Mouse (Mus musculus): ENCODE data around the gene Cox4i1. TPM values are rescaled to one million over a fixed set of nuclear protein-coding genes. Genes with fewer than 3 reads are reported as not detected.

Cox4i1 gene
- polyA plus RNA-seq, 1 experiment from 2014 or later: 1,066 TPM

DNA sequence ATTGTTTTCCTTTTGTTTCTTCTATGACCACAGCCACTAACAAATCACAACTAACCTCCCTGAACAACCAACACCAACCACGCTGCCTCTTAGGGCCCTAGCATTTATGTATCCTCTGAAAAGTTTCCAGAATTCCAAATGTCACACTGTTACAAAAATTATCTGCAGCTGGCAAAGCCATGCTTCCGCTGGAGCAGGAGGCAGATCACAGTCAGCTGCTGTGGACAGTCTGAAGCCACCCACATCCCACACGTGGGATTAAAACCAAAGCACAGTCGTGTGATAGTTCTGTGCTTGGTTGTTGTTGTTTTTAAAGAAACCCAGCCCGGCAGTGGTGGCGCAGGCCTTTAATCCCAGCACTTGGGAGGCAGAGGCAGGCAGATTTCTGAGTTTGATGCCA lies 31.1 kb downstream of the Cox4i1 start:
- Histone ChIP-seq H3K4me3 (replicated peaks) (no peak overlapping the region), H3K9ac (replicated peaks) (no peak overlapping the region), H3K27me3 (no peaks in the 10 kb centered on the region), H3K4me1 (replicated peaks) (peaks cover 8% of the 10 kb centered on the region; the same call in 1 of the 2 replicates), H3K9me3 (no peaks in the 10 kb centered on the region), H3K27ac (no peak overlapping the region), H3K36me3 (no peaks in the 10 kb centered on the region), H3K4me2 (replicated peaks) (no peak overlapping the region)
- ATAC-seq: no peak
- WGBS: 83% methylated on average over 6 of the region's 6 CpGs

DNA sequence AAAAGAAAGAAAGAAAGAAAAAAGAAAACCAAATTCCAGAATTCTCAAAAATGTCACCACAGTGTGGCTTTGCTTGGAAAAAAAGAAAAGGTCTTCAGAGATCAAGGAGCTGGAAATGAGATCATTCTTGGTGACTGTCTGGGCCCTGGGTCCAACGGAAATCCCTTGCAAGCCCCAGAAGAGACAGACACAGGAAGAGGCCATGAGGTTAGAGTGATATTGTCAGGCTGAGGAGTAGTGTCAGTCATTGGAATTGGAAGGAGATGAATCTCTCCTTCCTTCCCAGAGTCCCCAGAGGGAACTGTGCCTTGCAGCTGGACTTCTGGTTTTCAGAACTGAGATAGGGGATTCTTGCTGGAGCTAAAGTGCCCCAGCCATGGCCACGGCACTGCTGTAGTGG lies 31.5 kb downstream of the Cox4i1 start:
- ATAC-seq: no peak
- Histone ChIP-seq H3K27me3 (no peaks in the 10 kb centered on the region), H3K9me3 (no peaks in the 10 kb centered on the region), H3K27ac (no peak overlapping the region), H3K4me2 (replicated peaks) (no peak overlapping the region), H3K4me1 (replicated peaks) (peaks cover 8% of the 10 kb centered on the region; the same call in 1 of the 2 replicates), H3K36me3 (no peaks in the 10 kb centered on the region), H3K9ac (replicated peaks) (no peak overlapping the region), H3K4me3 (replicated peaks) (no peak overlapping the region)
- WGBS: 87% methylated on average over 2 of the region's 2 CpGs

DNA sequence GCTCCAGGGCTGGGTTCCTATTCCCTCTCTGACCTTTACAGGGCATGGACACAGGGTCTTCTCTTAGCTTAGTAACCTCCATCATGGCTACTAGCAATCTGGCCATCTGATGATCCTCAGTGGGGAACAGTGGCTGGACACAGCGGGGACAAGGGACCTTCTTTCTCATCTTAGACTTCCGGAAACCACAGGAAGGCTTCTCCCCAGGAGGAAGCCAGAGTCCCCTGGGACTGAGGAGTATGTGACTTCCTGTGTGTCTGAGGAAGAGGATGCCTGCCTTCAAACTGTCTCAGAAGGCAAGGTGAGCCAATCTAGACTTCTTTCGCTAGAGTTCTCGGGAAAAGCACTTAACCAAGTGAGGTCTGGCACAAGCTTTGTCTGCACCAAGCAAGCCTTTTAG lies 32.0 kb downstream of the Cox4i1 start:
- no peak for ATAC-seq
- Histone ChIP-seq H3K4me3 (replicated peaks) (no peak overlapping the region), H3K4me2 (replicated peaks) (no peak overlapping the region), H3K27me3 (no peaks in the 10 kb centered on the region), H3K9me3 (no peaks in the 10 kb centered on the region), H3K9ac (replicated peaks) (no peak overlapping the region), H3K4me1 (replicated peaks) (peaks cover 8% of the 10 kb centered on the region; the same call in 1 of the 2 replicates), H3K36me3 (no peaks in the 10 kb centered on the region), H3K27ac (no peak overlapping the region)
- whole genome bisulfite sequencing: 87% methylated on average over 4 of the region's 4 CpGs

DNA sequence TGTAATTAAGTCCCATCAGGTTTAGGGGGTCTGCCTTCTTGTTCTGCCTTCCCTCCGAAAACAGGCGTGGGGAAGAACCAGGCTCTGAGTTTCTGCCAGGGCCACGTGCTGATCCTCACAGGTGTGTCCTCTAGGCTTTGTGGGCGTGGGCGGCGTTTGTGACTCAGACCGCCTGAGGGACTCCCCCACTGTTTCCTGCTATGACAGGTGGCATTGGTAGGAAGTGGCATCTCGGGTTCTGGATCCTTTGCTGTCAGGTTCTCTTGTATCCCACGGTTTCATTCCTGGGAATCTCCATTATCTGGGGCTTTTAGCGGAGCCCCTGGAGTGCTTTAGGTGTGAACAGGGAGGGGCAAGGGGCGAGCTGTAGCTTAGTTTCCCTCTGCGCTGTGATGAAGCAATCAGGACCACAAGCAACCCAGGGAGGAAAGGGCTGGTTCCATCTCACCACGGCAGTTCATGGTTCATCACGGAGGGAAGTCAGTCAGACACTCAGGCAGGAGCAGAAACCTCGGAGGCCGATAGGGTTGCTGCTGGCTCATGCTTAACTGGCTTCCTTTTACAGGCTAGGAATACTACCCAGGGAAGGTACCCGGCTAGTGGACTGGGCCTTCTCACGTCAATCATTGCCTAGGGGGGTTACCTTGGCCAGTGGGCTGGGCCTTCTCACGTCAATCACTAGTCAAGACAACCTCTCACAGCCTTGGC lies 33.9 kb downstream of the Cox4i1 start:
- Histone ChIP-seq H3K27ac (no peak overlapping the region), H3K9me3 (no peaks in the 10 kb centered on the region), H3K4me3 (replicated peaks) (no peak overlapping the region), H3K4me2 (replicated peaks) (no peak overlapping the region), H3K36me3 (no peaks in the 10 kb centered on the region), H3K9ac (replicated peaks) (no peak overlapping the region), H3K27me3 (no peaks in the 10 kb centered on the region), H3K4me1 (replicated peaks) (no peaks in the 10 kb centered on the region)
- 72% methylated on average over 19 of the region's 19 CpGs for WGBS
- ATAC-seq: no peak

DNA sequence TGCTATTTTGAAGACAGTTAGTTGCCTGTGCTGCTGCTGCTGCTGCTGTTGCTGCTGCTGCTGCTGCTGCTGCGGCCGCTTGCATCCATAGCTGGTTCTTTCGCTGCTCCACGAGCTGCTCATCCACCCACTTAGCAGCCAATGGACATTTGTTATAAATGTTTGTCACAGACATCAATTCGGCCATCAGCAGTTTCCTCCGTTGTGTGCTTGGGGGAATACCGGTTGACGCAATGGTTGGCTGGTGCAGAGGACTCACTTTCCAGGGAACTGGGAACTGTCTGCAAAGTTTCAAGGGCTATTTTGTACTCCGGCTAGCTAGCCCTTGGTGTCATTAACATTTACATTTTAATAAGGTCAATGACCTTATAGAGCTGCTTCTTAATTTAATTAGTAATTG lies 36.2 kb downstream of the Cox4i1 start:
- Histone ChIP-seq H3K4me1 (replicated peaks) (no peaks in the 10 kb centered on the region), H3K4me2 (replicated peaks) (no peak overlapping the region), H3K4me3 (replicated peaks) (no peak overlapping the region), H3K27ac (no peak overlapping the region), H3K27me3 (no peaks in the 10 kb centered on the region), H3K9me3 (no peaks in the 10 kb centered on the region), H3K36me3 (no peaks in the 10 kb centered on the region), H3K9ac (replicated peaks) (no peak overlapping the region)
- ATAC-seq: no peak
- WGBS: 79% methylated on average over 9 of the region's 9 CpGs

DNA sequence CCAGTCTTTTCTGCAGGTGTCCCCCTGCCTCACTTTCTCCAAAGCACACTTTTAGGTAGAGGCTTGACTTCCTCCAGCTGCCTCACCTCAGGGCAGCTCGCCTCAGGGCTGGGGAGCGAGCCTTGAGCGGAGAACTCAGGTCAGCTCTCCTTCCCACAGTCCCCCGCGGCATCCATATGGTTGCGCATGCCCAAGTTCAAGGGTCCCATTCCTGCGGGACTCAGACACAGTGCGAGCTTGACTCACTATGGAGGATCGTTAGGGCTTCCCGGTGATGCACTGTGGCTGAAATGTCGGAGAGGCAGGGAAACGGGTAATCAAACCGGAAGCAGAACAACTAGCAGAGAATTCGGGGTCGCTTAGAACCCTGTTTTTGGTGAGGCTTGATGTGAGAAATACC lies 37.1 kb downstream of the Cox4i1 start:
- no peaks in the 10 kb centered on the region for H3K36me3 ChIP-seq
- no peaks in the 10 kb centered on the region for H3K4me1 ChIP-seq (replicated peaks)
- WGBS: 86% methylated on average over 15 of the region's 15 CpGs
- H3K9me3 ChIP-seq: no peaks in the 10 kb centered on the region
- H3K27ac ChIP-seq: no peak overlapping the region
- H3K4me2 ChIP-seq (replicated peaks): no peak overlapping the region
- no peak overlapping the region for H3K4me3 ChIP-seq (replicated peaks)
- no peak for ATAC-seq
- no peaks in the 10 kb centered on the region for H3K27me3 ChIP-seq
- no peak overlapping the region for H3K9ac ChIP-seq (replicated peaks)

DNA sequence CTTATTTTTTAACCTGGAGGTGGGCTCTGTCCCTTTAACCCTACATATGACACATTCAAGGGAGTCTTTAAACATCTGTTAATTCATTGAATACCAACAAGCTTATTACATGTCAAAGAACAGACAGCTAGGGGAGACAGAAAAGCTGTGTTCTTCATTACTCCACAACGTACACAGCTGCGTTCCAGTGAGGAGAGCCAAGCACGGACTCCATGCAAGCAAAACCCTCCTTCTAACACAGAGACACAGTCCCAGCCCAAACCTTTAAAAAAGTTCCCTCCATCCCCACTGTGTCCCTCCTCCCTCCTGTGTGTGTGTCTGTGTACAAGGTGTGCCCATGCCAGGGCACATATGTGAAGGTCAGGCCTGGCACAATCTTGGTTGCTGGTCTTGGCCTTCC lies 38.2 kb downstream of the Cox4i1 start:
- no peak overlapping the region for H3K4me3 ChIP-seq (replicated peaks)
- H3K9me3 ChIP-seq: no peaks in the 10 kb centered on the region
- H3K4me2 ChIP-seq (replicated peaks): no peak overlapping the region
- no peaks in the 10 kb centered on the region for H3K36me3 ChIP-seq
- no peaks in the 10 kb centered on the region for H3K4me1 ChIP-seq (replicated peaks)
- no peak for ATAC-seq
- H3K27me3 ChIP-seq: no peaks in the 10 kb centered on the region
- no peak overlapping the region for H3K9ac ChIP-seq (replicated peaks)
- WGBS: 81% methylated on average over 3 of the region's 3 CpGs
- no peak overlapping the region for H3K27ac ChIP-seq

DNA sequence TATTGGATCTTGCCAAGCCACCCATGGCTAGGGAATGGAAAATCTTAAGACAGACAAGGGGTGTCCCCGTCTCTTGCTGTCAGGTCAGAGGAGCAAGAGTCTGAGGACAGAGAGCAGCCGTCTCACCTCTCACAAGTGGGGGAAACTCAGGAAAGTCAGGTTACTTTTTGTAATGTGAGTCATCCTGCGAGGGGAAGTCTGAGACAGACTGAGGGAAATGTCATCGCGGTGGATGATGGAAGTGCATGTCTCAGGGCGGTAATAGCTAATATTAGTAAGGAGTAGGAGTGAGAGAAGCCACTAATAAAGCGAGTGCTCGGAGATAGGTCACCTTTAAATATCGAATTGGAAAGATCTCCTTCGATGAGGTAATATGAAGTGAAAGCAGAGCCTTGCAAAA lies 41.2 kb downstream of the Cox4i1 start:
- Histone ChIP-seq H3K9me3 (no peaks in the 10 kb centered on the region), H3K27ac (no peak overlapping the region), H3K4me3 (replicated peaks) (no peak overlapping the region), H3K27me3 (no peaks in the 10 kb centered on the region), H3K9ac (replicated peaks) (no peak overlapping the region), H3K36me3 (no peaks in the 10 kb centered on the region), H3K4me2 (replicated peaks) (no peak overlapping the region), H3K4me1 (replicated peaks) (no peaks in the 10 kb centered on the region)
- ATAC-seq: no peak
- WGBS: 86% methylated on average over 10 of the region's 10 CpGs

DNA sequence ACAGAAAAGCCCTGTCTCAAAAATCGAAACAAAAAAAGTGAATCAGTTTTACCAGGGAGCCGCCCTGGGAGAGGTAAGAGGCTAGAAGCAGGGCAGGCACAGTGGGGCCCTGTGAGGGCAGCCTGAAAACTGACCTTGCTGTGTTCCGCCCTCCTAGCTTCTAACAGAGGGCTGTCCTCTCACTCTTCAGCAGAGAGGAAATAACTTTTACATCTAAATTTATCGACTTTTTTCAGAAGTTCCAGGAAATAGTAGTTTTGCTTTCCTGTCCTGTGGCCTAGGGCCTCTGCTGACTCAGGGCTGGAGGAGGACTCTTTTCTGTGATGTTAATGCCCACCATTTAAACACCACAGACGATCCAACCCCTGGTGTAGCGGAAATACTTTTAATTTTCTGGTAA lies 47.2 kb downstream of the Cox4i1 start:
- Histone ChIP-seq H3K27me3 (no peaks in the 10 kb centered on the region), H3K4me1 (replicated peaks) (no peaks in the 10 kb centered on the region), H3K9me3 (no peaks in the 10 kb centered on the region), H3K4me3 (replicated peaks) (no peak overlapping the region), H3K36me3 (no peaks in the 10 kb centered on the region), H3K9ac (replicated peaks) (no peak overlapping the region), H3K4me2 (replicated peaks) (no peak overlapping the region), H3K27ac (no peak overlapping the region)
- 78% methylated on average over 6 of the region's 6 CpGs for WGBS
- ATAC-seq: no peak

DNA sequence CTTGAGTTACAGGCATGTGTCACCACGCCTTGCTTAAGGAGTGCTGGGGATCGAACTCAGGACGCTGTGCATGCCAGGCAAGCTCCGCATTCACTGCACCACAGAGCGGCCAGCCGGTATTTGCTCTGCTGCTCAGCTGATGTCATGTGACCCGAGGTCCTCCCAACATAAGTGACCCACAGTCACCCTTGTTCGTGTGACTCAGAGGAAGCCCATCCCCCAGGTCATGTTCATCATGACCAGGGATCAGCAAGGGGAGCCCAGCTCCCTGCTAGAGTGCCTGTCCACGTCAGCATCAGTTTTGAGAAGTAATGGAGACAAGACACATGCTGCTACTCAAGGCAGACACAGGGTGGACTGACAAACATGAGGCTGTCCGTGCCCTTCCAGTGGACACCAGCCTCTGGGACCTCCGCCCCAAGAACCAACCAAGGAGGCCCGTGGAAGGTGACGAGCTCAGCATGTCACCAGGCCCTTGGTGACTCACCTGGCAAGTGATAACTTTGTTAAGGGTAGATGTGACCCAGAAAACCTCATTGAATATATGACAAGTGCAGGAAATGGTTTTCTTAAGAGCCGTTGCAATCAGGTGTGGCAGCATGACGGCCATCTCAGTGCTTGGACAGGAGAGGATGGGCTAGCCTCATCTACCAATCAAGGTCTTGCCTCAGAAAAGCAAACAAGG lies 48.1 kb downstream of the Cox4i1 start:
- no peaks in the 10 kb centered on the region for H3K27me3 ChIP-seq
- no peaks in the 10 kb centered on the region for H3K36me3 ChIP-seq
- no peaks in the 10 kb centered on the region for H3K9me3 ChIP-seq
- no peak overlapping the region for H3K27ac ChIP-seq
- H3K9ac ChIP-seq (replicated peaks): no peak overlapping the region
- H3K4me1 ChIP-seq (replicated peaks): no peaks in the 10 kb centered on the region
- no peak for ATAC-seq
- no peak overlapping the region for H3K4me3 ChIP-seq (replicated peaks)
- 85% methylated on average over 15 of the region's 15 CpGs for WGBS
- no peak overlapping the region for H3K4me2 ChIP-seq (replicated peaks)

DNA sequence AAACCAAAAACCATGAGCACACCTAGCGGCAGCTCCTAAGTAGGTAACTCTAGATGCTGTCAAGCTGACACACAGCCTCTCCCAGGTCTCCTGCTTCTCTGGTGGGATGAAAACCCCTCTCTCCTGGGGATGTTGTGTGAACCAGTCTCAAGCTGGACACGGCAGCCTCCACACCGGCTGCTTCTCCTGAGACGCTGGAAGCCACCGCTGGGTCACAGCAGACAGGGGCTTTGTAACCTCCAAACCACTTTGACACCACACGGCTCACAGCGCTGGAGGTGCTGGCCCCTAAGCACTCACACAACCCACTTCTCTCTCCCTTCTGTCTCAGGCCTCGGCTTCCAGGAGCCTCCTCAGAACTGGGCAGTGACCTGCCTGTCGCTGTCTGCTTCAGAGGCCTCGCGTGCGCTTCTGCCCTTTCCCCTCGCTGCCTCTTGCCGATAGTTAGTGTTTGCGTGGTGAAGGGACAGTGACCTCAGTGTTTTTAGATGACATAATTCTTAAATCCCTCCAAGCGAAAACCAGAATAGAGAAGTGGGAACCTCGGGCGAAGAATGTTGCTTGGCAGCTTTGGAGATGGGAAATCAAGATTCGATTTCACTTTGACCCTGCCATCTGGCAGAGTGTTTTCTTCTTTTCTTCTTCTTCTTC lies 51.7 kb downstream of the Cox4i1 start:
- H3K9ac ChIP-seq (replicated peaks): no peak overlapping the region
- no peaks in the 10 kb centered on the region for H3K4me1 ChIP-seq (replicated peaks)
- H3K27me3 ChIP-seq: no peaks in the 10 kb centered on the region
- H3K27ac ChIP-seq: no peak overlapping the region
- WGBS: 75% methylated on average over 19 of the region's 19 CpGs
- H3K4me3 ChIP-seq (replicated peaks): no peak overlapping the region
- no peaks in the 10 kb centered on the region for H3K9me3 ChIP-seq
- no peak overlapping the region for H3K4me2 ChIP-seq (replicated peaks)
- no peak for ATAC-seq
- no peaks in the 10 kb centered on the region for H3K36me3 ChIP-seq

DNA sequence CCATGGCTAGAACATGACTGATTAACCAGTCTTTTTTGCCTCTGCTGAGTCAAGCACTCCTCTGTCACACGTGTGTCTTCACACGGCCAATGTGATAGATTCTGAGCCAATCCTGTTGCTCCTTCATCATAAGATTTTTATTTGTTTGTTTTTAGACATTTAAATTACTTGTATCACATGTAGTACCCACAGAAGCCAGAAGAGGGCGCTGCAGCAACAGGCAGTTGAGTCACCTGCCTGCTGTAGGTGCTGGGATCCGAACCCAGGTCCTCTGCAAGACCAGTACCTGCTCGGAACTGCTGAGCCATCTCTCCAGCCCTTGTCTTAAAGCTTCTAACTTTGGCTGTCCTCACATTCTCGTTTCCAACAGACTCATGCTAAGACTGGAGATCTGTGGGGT lies 55.0 kb downstream of the Cox4i1 start:
- Histone ChIP-seq H3K27ac (no peak overlapping the region), H3K4me1 (replicated peaks) (no peaks in the 10 kb centered on the region), H3K9ac (replicated peaks) (no peak overlapping the region), H3K27me3 (no peaks in the 10 kb centered on the region), H3K9me3 (no peaks in the 10 kb centered on the region), H3K36me3 (no peaks in the 10 kb centered on the region), H3K4me2 (replicated peaks) (no peak overlapping the region), H3K4me3 (replicated peaks) (no peak overlapping the region)
- ATAC-seq: no peak
- WGBS: 71% methylated on average over 6 of the region's 6 CpGs

Data from midbrain, embryonic 13.5 days (tissue).